Mouse (Mus musculus): ENCODE data around the gene Anks3.

The Anks3 gene

DNA sequence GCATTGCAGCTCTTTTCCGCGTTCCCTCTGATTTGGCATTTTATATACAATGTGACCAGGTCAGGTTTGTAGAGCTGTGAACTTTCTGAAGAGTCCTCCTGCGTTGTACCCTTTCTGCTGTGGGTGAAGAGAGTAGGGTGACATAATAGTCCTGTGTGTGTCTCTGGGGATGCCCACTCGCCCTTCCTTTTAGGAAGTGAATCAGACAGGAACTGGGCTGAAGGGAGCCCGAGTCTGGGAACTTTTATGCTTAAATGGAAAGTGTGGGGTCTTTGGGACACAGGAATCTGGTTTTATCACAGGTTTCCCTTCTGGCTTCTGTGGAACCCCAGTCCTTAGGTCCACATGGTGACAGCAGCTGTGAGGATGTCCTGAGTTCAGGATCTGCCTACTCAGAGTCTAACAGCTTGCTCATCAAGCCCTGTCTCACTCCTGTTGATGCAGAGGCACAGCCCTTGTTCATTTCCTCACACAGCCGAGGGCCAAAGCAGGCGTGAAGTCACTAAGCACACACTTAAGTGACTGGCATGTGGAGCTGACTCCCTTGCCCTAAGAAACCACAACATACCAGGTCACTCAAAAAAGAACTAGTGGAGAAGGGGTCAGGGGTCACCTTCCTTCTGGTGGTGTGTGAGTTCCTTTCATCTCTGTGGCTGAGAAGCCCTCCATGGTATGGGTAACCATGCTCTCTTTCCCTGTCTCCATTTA is 69.7 kb downstream of the Anks3 start:
- no peak for DNase-seq

DNA sequence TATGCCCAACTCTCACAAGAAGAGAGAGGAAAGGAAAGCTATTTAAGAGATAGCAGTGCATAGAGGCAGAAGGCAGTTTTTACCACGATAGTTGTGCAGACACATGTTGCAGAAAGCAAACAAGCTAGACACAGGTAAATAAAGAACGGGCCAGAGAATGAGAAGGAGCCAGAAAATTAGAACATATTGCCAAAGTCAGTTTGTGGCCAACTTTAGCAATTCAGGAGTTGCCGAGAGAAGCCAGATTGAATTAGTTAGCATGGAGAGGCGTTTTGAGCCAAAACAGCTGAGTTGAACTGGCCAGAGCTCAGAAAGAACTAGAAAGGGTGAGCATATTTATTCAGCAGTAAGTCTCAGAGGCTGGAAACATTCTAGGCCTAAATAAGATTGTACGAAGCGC is 71.8 kb downstream of the Anks3 start:
- no peak for DNase-seq

Data from right cerebral cortex, postnatal 25 days (tissue).